Mouse (Mus musculus) cerebellum, postnatal 14 days (tissue): ENCODE data around the gene Epb41.

Source experiments
- DNase-seq, 2 experiments: peaks; one replicate each; pipeline ENCODE4 v3.0.0; 2021; ENCODE audit warnings: mixed read lengths in 2 of 2

Gene Epb41

DNA sequence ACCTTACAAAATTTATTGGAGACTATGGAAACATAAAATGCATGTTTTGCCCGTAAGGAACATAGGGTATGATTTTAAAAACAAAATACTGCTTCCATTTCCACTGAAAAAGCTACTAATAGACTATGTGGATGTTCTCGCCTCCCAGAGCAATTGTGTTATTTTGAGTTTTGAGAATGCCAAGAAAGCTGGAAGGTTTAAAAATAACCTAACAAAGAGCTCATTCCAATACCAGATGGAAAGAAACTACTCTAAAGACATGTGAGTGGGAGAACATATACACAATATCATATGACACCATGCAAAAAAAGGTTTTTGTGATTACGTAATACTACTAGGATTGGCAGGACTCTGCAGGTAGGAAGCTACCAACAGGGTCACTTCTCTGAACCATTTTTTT, 31.4 kb downstream of the Epb41 start:
- no peak for DNase-seq

- DNase-seq = no peak
These were observed 33.4 kb downstream of the Epb41 start for GRCm38 (mm10) chr4:132041471-132042332.

GRCm38 (mm10) chr4:132039975-132040645, 35.0 kb downstream of the Epb41 start:
- DNase-seq = no peak

DNA sequence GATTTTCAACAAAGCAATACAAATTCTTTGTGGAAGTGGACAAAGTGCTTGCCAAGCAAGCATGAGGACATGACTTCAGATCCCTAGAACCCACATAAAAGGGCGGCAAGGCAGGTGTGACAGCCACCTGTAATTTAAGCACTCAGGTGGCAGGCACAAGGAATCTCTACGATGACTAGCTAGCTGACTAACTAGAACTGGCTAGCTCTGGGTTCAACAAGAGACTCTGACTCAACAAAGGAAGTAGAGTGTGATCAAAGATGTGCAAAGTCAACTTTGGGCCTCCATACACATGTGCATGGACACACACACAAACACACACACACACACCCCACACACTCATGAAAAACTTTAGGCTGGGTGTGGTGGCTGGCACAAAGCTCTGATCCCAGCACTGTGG, 35.6 kb downstream of the Epb41 start:
- no peak for DNase-seq

DNA sequence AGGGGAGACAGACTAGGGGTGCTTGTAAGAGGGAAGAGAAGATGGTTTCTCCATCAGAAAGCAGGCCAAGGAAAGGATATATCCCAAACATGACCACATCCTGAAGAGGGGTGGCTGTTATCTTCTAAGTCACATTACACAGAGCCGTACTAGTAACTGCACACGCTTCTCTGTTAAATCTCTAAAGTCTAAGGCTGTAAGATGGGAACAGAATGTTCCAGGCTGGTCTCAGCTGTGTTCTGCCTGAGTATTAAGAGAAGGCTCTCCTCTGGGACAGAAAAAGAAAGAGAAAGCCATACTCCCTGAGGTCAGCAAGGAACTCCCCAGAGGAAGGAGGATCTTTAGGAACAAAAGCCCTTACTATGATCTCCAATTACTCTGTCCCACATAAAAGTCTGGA, 36.3 kb downstream of the Epb41 start:
- no peak for DNase-seq

DNA sequence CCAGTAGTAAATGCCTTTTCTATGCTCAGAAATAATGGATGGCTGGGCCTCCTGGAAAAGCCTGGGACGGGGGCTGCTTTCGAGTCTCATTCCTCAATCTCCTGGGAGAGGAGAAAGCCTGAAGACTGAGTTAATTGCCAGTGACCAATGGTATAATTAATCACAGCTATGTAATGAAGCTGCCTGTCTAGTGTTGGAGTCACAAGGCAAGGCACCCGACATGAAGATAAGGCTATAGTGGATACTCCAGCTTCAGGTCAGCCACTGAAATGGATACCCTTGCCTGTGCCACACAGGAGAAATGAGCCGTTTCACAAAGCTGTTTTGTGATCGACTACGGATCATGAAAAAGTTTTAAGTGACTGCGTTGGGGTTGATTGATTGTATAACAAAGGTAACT, 37.1 kb downstream of the Epb41 start:
- DNase-seq = no peak

DNA sequence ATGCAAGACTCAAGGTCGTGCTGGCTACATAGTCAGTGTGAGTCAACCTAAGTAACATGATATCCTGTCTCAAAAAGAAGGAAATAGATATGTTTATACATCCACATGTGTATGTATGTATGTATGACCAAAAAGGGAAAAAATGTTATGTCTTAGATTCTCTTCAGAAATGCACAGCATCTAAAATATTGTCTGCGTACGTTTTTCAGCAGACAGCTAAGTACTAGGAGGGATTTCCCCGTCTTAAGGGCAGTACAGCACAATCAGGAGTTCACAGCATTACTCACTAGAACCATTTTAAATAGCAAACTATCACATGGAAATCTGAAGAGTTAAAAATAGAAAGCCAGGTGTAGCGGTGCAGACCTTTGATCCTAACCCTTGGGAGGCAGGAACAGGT, 38.0 kb downstream of the Epb41 start:
- DNase-seq = no peak

DNA sequence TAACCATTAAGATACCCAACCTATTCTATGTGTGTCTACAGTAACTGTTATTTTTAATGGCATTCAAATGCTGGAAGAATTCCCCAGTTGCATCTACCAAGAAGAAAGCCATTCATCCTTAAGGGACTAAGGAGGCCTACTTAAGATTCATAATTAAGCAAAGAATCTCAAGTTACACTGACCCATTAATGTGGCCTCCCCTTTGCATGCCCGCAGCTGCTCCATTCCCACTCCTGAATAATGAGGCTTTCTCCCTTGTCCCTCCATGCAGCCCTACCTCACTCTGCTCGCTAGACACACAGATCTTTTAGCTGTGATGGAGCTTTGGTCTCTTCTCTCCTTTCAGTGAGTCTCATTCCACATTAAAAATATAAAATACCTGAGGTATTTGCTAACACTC, 40.9 kb downstream of the Epb41 start:
- no peak for DNase-seq

- no peak for DNase-seq
These were observed 41.9 kb downstream of the Epb41 start for GRCm38 (mm10) chr4:132033183-132033582.

DNA sequence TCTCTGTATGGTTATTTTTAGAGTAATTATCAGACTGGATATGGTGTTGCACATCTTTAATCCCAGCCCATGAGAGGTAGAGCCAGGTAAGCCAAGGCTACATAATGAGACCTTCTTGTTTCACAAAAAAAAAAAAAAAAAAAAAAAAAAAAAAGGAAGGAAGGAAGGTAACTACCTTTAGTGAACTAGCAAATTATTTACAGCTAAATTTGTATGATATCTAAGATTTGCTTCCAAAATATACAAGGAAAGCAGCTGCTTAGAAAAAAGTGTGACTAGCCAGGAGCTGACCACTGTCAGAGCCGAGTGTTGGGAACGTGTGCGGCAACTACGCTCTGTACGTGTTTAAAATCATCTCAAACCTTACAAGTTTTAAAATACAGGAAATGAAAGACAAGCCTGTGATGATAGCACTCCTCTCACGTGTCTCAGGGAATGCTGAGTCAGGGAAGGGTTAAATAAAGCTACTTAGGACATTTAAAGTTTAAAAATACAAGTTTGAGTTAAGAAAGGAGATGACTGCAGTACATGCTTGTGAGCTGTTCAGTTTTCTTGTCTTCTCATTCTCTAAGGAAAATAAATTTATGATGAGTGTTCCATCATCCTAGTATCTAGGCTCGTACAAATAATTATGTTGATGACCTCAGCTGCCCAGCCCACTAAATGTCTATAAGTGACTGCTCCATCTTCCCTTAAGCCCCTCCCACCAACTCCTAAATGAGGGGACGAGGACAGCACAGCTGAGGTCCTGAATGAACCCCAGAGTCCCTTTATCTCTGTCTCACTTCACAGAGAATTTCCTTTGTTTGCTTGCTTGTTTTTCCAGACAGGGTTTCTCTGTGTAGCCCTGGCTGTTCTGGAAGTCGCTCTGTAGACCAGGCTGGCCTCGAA, 45.0 kb downstream of the Epb41 start:
- no peak for DNase-seq

DNA sequence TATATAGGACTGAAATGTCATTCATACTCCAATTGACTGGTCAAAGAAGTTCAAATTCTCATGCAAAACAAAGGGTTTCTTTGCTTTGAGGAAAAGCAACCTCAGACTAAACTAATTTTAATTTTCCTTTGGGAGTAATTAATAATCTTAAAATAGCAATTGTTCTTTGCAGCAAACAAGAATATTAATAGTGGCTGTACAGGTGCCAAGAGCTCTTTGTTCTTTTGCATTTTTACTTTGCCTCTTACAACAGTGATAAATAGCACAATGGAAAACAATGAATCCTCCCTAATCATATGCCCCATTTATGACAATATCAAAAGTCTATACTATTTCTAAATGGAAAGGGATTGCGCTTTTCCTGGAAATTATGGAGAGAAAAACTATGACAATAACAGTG, 47.3 kb downstream of the Epb41 start:
- DNase-seq = no peak

GRCm38 (mm10) chr4:132027167-132027566, 48.0 kb downstream of the Epb41 start:
- no peak for DNase-seq

GRCm38 (mm10) chr4:132025738-132026527, 49.2 kb downstream of the Epb41 start:
- DNase-seq = no peak

DNA sequence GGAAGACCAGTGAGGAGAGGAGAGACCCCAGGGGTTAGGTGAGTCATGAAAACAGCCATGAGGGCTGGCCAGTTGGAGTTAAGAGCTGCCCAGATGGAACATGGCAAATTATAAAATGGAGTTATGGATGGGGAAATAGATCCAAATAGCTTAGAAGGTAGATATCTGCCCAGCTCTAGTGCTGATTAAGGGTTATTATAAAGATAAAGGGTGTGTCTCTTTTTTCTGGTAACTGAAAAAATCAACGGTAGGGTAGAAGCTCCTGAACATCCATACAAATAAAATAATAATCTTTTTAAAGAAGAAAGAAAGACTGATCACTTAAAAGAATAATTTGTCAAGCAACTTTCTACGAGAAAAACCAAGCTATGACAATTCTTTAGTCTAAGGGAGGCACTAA, 49.9 kb downstream of the Epb41 start:
- no peak for DNase-seq

GRCm38 (mm10) chr4:132023816-132024215, 51.3 kb downstream of the Epb41 start:
- no peak for DNase-seq

DNA sequence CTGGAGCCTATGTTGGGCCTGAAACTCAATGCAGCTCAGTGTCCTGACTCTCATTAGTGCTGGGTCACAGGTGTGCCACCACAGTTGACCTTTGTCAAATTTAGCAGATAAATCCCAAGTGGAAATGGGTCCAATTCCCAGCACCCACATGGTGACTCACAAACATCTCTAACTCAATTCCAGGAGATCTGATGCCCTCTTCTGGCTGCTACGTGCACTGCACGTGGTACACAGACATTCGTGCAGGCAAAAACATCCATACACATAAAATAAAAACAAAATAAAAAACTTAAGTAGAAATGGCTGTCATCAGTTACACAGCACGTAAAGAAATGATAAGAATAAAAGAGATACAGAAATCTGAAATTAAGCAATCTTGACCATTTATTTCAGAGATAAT, 52.5 kb downstream of the Epb41 start:
- DNase-seq = peak in 1 of 2 experiments; percentile 38

GRCm38 (mm10) chr4:132021883-132022282, 53.2 kb downstream of the Epb41 start:
- DNase-seq = no peak

DNA sequence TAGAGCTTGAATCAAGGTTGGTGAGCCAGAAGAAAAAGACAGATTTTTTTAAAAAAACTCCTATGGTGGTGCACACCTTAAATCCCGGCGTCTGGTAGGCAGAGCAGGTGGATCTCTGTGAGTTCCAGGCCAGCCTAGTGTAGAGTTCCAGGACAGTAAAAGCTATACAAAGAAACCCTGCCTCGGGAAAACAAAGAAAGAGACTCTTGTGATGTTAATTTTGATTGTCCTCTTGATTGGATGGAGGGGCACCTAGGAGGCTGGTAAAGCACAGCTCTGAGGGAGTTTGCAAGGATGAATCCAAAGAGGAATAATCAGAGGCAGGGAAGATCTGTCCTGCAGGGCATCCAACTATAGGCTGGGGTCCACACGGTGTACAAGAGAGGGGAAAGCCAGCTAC, 56.6 kb downstream of the Epb41 start:
- DNase-seq = no peak

DNA sequence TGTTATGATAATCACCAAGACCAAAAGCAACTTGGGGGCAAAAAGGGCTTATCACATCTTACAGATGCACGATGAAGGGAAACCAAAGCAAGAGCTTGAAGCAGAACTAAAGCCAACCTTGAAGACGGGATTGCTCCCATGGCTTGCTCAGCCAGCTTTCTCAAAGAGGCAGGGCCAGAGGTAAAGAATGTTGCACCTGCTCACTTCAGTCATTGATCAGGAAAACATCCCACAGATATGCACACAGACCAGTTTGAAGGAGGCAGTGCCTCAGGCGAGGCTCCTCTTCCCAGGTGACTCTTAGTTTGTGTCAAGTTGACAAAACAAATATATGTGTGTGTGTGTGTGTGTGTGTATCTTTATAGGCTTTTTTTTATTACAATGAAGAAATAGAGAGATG, 59.7 kb downstream of the Epb41 start:
- no peak for DNase-seq

DNA sequence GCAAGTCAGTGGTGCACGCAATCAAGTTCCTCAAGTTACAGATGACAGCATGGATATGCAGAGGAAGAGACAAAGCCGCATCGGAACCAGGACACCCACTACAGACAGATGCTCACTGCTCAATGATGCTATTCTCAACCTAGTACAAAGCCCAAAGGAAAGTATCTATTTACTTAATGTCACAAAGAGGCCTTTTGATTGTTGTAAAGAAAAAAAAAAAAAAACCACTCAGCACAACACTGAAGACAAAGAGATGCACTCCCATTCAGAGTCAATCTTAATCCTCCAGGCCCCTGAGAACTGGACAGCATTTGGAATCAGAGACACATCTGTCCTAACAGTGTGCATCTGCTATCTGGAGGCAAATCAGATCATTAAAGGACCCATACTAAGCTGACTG, 63.5 kb downstream of the Epb41 start:
- no peak for DNase-seq

DNA sequence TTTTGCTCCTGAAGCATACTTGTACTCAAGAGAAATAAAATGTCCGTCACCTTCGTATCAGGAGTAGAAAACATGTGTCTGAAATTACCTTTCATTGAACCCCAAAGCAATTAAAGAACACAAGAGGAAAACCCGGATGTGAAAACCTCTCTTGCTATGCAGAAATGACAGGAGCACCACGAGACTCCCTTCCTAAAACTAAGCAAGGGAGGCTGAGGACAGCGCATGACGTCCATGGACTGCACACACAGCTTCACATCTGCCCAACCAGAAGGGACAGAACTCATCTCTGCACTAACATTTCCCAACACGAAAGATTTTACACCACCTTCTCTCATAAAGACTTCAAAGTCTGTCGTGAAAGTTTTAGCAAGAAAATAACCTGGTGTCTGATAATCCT, 64.7 kb downstream of the Epb41 start:
- DNase-seq = no peak

GRCm38 (mm10) chr4:132008191-132008590, 66.9 kb downstream of the Epb41 start:
- no peak for DNase-seq

DNA sequence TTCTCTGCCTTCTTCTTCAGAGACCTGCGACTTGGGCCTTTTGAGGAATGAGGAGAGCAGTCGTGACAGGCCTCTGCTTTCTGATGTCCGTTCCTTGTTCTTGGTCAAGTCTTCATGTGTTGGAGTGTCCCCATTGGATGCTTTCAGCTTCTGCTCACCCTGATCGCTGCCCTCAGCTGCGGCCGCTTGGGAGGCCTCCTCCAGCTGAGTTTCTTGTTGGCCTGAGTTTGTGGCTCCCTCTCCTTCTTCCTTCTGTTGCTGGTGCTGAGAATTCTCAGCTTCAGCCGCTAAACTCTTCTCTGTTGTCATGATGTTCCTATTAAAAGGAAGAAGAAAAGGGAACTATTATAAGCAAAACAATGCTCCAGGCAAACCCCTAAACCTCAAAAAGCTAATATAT, 68.0 kb downstream of the Epb41 start:
- no peak for DNase-seq
